Mouse (Mus musculus) bone marrow macrophage, adult 2 months (primary cell): Measurements from ENCODE around the gene Ifi27.

ENCODE experiments used
- CTCF ChIP-seq: IDR thresholded peaks from 2 replicates; pipeline ENCODE4 v1.5.1; 2012; ENCODE audit warnings: low read depth, mild to moderate bottlenecking, low read length, moderate library complexity
- POLR2A ChIP-seq: IDR thresholded peaks from 2 replicates; pipeline ENCODE4 v1.6.1; 2012; ENCODE audit warnings: mild to moderate bottlenecking, low read depth, low read length, borderline replicate concordance

- TF ChIP-seq CTCF: no peak
- TF ChIP-seq POLR2A: no peak
These were observed 44.7 kb upstream of the Ifi27 start for GRCm38 (mm10) chr12:103389348-103389727.
